Mouse (Mus musculus): ENCODE data around the gene Mum1. TPM values are rescaled to one million over a fixed set of nuclear protein-coding genes. Genes with fewer than 3 reads are reported as not detected.

Mum1 gene
- polyA plus RNA-seq (2016; fragmentation: Nextera tagmentation; extraction: Ambion mirVana) = 52.1 and 54.6 TPM in 2 replicates

DNA sequence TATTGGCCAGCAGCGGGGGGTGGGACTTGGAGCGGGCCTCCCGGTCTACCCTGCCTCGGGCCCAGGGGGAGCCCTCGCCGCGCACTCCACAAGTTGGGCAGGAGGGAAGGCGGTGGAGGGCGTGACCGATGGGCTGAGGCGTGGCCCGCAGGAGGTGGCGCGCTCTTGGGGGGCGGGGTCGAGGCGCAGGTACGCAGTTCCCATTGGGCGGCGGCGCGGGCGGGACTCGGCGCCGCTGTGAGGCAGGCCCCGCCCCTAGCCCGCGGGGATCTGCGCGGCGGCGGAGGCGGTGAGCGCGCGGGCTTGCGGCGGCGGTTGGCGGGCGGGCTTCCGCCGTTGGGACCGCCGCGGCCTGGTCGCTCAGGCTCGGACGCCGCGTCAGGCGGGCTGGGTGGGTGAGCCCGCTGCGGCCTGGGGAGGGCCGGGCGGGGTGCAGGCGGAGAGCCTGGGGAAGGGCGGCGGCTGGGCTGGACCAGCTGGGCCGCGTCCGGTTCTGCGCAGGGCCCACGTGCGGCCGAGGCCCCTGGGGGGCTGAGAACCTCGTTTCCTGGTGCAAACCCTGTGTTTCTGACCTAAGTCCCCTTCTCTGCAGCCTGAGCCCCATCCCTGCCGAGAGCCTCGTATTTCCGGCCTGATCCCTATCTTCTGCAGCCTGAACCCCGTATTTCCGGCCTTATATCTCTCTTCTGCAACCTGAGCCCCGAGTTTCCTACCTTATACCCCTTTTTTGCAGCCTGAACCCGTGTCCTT lies at the start of gene Mum1:
Gene Mum1, plus strand, starts transcription at position 19 of the 750 bp plus-strand sequence.
- Histone ChIP-seq H3K9ac (peak within 1 kb of the TSS; percentile 96), H3K9me3 (no peaks in the 10 kb centered on the region), H3K4me3 (peak within 1 kb of the TSS; percentile 88), H3K27me3 (replicated peaks) (no peaks in the 10 kb centered on the region), H3K27ac (peak within 1 kb of the TSS; percentile 84), H3K4me1 (peaks cover 41% of the 10 kb centered on the region), H3K36me3 (peaks cover 15% of the 10 kb centered on the region), H3K4me2 (replicated peaks) (peak within 1 kb of the TSS; percentile 93)
- WGBS = under 1% methylated on average over 74 of the region's 75 CpGs
- ATAC-seq (ENCODE audit: low FRiP score, low read depth) = peak; percentile 98

DNA sequence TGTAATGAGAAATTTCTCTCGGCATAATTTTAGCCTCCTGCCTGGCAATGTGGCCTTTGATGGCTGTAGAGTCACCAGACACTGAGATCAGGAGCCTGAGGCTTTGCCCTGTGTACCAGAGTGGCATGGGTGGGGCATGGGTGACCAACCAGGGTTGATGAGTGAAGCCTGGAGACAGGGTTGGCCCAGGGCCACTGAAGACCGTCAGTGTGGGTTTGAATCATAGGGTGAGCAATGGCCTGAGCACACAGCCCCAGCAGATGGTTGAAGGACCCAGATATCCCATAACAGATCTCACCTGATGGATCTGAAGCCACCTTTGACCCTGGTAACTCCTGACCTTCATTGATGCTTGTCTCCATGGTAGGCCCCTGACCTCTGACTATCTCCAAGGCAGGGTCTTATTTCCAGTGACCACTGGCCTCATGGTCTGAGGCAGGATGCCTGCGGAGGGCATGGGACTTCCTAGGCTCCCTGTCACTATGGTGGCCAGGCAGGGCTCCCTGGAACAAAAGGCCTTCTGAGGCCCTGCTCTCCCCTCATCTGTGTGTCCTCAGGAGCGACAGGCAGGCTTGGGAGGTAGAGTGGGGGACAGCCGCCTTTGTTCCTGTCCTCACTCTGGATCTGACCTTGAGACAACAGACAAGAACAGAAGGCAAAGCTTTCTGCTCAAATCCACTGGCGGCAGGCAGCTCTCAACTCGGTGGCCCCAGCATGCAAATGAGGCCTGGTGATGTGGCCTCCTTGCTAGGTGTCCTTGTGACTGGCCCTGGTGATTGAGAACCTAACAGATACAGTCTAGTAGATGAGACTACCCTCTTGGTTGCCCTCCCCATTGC lies 48.6 kb upstream of the Mum1 start:
- no peak for ATAC-seq (ENCODE audit: low FRiP score, low read depth)
- H3K4me3 ChIP-seq = no peak overlapping the region
- WGBS = 62% methylated on average over 7 of the region's 7 CpGs
- no peaks in the 10 kb centered on the region for H3K27me3 ChIP-seq (replicated peaks)
- H3K4me1 ChIP-seq = peaks cover 35% of the 10 kb centered on the region
- no peak overlapping the region for H3K4me2 ChIP-seq (replicated peaks)
- H3K9me3 ChIP-seq = no peaks in the 10 kb centered on the region
- H3K27ac ChIP-seq = no peak overlapping the region
- H3K9ac ChIP-seq = 0 out of 2 replicates have a peak overlapping the region, but pooled peaks have one; percentile 10
- peaks cover 7% of the 10 kb centered on the region; the same call in 1 of the 2 replicates for H3K36me3 ChIP-seq

DNA sequence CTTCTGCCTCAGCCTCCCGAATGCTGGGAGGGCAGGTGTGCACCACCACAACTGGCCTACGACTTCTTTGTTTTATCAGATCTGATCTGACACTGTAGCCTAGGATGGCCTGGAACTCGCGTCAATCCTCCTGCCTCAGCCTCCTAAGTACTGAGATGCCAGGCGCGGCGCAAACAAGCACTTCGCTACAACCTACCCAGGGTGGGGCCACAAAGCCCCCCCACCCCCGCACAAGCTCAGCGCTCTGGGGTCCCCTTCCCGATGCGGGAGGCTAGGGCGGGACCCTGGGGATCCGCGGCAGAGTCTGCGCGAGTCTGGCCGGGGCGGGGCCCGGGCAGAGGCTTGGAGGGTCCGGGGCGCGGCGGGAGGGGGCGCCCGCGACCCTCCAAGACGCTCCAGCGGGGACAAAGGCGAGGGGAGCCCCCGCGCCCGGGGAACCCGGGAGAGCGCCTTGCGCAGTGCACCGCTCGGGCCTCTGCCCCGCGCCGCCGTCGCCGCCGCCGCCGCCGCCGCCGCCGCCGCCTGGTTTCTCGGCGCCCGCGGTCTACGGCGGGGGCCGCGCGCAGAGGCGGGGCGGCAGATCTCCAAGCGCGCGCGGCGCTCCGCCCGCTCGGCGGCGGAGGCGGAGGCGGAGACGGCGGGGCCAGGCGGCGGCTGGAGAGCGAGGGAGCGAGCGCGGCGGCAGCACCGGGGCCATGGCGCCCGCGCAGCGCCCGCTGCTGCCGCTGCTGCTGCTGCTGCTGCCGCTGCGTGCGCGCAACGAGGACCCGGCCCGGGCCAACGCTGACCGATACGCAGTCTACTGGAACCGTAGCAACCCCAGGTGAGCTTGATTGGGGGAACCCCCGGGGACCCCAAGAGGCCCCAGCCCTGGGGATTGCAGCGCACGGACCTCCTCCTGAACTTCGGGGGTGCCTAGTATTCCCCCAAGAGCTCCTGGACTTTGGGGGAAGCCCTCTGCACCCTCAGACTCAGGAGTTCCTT lies 46.9 kb upstream of the Mum1 start, which contains the start of gene Efna2:
Gene Efna2, plus strand, starts transcription at position 415 of the 984 bp plus-strand sequence.
- peak; percentile 70 for ATAC-seq (ENCODE audit: low FRiP score, low read depth)
- Histone ChIP-seq H3K4me3 (peak within 1 kb of the TSS; percentile 76), H3K4me2 (replicated peaks) (peak within 1 kb of the TSS; percentile 90), H3K9me3 (no peaks in the 10 kb centered on the region), H3K4me1 (peaks cover 31% of the 10 kb centered on the region), H3K27me3 (replicated peaks) (no peaks in the 10 kb centered on the region), H3K36me3 (peaks cover 11% of the 10 kb centered on the region), H3K27ac (peak within 1 kb of the TSS; percentile 53), H3K9ac (peak within 1 kb of the TSS; percentile 88)
- WGBS = 2% methylated on average over 90 of the region's 106 CpGs

DNA sequence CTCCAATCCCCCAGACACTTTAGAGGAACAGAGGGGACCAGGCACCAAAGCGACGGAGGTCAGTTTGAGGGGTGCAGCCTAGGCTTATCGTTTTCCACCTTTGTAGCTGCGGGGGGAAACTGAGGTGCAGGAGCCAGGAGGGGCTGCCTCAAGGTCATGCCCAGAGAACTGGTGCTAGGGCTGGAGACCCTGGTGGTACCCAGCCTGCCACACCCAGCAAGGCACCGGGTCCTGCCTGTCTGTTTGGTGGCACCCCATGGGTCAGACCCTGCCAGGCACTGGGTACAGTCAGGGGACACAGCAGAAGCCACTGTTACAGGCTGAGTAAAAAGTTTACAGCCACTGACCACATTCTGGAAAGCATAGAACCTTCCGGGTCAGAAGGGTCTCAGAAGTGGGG lies 45.9 kb upstream of the Mum1 start:
- Histone ChIP-seq H3K36me3 (peaks cover 11% of the 10 kb centered on the region), H3K4me2 (replicated peaks) (peak overlapping the region; percentile 90), H3K27me3 (replicated peaks) (no peaks in the 10 kb centered on the region), H3K4me1 (peaks cover 31% of the 10 kb centered on the region), H3K4me3 (peak overlapping the region; percentile 76), H3K9ac (peak overlapping the region; percentile 88), H3K27ac (no peak overlapping the region), H3K9me3 (no peaks in the 10 kb centered on the region)
- WGBS = 43% methylated on average over 6 of the region's 6 CpGs
- no peak for ATAC-seq (ENCODE audit: low FRiP score, low read depth)

DNA sequence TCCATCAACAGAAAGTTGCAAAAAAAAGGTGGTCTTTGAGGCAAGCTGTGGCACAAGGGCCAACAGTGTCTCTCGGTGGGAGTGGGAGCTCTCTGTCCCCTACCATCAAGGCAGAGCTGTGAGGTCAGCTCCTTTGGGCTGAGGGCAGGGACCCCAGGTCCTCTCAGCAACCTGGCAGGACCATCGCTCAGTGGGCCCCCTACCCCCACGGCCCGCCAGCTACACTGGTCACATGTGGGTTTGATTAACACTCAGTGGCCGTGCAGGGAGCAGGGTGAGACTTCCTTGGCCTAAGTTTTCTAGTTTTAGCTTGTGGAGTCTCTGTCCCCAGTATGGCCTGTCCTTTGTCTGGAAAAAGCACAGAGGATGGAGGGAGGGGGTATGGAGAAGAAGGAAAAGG lies 45.4 kb upstream of the Mum1 start:
- Histone ChIP-seq H3K4me2 (replicated peaks) (peak overlapping the region; percentile 90), H3K27me3 (replicated peaks) (no peaks in the 10 kb centered on the region), H3K9ac (peak overlapping the region; percentile 88), H3K4me3 (peak overlapping the region; percentile 76), H3K4me1 (peaks cover 31% of the 10 kb centered on the region), H3K27ac (no peak overlapping the region), H3K36me3 (peaks cover 11% of the 10 kb centered on the region), H3K9me3 (no peaks in the 10 kb centered on the region)
- ATAC-seq (ENCODE audit: low FRiP score, low read depth) = no peak
- 50% methylated on average over 5 of the region's 5 CpGs for WGBS

DNA sequence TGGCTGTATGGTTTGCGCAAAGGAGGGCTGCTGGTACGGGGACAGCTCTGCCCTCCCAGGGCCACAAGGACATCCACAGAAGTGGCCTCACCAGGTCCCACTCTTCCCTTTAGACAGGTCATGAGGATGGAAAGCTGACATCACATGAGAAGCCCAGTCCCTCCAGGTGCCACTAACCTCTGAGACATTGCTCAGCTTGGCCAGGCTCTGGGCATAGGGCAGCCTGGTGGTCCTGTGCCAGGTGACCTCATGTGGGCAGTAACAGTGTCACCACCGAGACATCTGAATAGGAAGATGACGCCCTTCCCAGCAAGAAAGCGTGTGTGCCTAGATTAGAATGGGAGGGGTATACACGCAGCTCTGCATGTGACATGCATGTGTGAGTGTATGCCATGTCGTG lies 43.7 kb upstream of the Mum1 start:
- Histone ChIP-seq H3K9ac (no peak overlapping the region), H3K27ac (no peak overlapping the region), H3K4me1 (peaks cover 30% of the 10 kb centered on the region), H3K4me2 (replicated peaks) (peak overlapping the region; percentile 90), H3K9me3 (no peaks in the 10 kb centered on the region), H3K36me3 (peaks cover 20% of the 10 kb centered on the region), H3K27me3 (replicated peaks) (no peaks in the 10 kb centered on the region), H3K4me3 (no peak overlapping the region)
- WGBS = 94% methylated on average over 7 of the region's 7 CpGs
- ATAC-seq (ENCODE audit: low FRiP score, low read depth) = no peak

DNA sequence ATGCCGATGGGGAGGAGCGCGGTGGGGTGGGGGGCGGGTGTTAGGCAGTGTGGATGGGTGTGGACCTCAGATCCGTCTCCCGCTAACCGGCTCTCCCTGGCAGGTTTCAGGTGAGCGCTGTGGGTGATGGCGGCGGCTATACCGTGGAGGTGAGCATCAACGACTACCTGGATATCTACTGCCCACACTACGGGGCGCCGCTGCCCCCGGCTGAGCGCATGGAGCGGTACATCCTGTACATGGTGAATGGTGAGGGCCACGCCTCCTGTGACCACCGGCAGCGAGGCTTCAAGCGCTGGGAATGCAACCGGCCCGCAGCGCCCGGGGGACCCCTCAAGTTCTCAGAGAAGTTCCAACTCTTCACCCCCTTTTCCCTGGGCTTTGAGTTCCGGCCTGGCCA lies 39.6 kb upstream of the Mum1 start:
- Histone ChIP-seq H3K4me1 (peaks cover 29% of the 10 kb centered on the region), H3K27ac (no peak overlapping the region), H3K36me3 (peaks cover 37% of the 10 kb centered on the region), H3K27me3 (replicated peaks) (peaks cover 4% of the 10 kb centered on the region; the same call in 1 of the 2 replicates), H3K9ac (no peak overlapping the region), H3K4me3 (no peak overlapping the region), H3K9me3 (no peaks in the 10 kb centered on the region), H3K4me2 (replicated peaks) (no peak overlapping the region)
- 24% methylated on average over 27 of the region's 27 CpGs for WGBS
- ATAC-seq (ENCODE audit: low FRiP score, low read depth) = no peak

DNA sequence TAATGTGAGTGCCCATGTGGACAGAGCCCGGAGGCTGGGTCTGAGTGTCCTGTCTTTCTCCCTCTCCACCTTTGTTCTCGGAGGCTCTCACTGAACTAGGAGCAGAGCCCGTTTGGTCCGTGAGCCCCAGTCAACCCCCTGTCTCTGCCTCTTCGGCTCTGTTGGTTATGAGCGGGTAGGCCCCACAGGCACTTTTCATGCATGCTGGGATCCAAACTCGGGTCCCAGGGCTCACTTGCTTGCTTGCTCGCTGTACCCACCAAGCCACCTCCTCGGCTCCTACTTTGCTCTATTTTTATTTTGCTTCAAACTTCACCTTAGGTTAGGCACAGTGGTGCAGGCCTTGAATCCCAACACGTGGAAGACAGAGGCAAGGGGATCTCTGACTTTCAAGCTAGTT lies 38.5 kb upstream of the Mum1 start:
- Histone ChIP-seq H3K36me3 (peaks cover 29% of the 10 kb centered on the region), H3K4me1 (peaks cover 23% of the 10 kb centered on the region), H3K9me3 (no peaks in the 10 kb centered on the region), H3K9ac (no peak overlapping the region), H3K4me3 (no peak overlapping the region), H3K27me3 (replicated peaks) (peaks cover 4% of the 10 kb centered on the region; the same call in 1 of the 2 replicates), H3K27ac (no peak overlapping the region), H3K4me2 (replicated peaks) (no peak overlapping the region)
- no peak for ATAC-seq (ENCODE audit: low FRiP score, low read depth)
- 89% methylated on average over 10 of the region's 10 CpGs for WGBS

DNA sequence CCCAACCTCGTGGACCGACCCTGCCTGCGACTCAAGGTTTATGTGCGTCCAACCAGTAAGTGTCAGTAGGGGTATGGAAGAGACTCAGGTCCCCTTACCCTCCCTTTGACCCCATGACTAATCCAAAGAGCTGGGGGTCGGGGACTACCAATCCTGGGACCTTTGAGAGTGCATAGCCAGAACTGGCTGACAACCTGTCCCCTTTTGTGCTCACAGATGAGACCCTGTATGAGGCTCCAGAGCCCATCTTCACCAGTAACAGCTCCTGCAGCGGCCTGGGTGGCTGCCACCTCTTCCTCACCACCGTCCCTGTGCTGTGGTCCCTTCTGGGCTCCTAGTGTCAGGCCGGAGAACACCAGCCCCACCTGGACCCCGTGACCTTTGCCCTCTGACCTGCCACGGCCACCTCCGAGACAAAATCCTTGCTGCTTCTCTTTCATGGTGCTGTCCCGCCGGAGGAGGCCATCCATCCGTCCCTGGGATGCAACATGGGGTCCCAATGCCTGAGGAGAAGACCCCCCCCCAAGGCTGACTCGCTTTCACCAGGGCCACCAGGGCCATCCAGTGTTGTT lies 37.7 kb upstream of the Mum1 start:
- H3K4me2 ChIP-seq (replicated peaks) = no peak overlapping the region
- ATAC-seq (ENCODE audit: low FRiP score, low read depth) = no peak
- H3K36me3 ChIP-seq = peaks cover 27% of the 10 kb centered on the region
- peaks cover 4% of the 10 kb centered on the region; the same call in 1 of the 2 replicates for H3K27me3 ChIP-seq (replicated peaks)
- peaks cover 23% of the 10 kb centered on the region for H3K4me1 ChIP-seq
- no peaks in the 10 kb centered on the region for H3K9me3 ChIP-seq
- no peak overlapping the region for H3K27ac ChIP-seq
- 73% methylated on average over 15 of the region's 15 CpGs for WGBS
- no peak overlapping the region for H3K4me3 ChIP-seq
- peak overlapping the region; percentile 17; the same call in 1 of the 2 replicates for H3K9ac ChIP-seq

DNA sequence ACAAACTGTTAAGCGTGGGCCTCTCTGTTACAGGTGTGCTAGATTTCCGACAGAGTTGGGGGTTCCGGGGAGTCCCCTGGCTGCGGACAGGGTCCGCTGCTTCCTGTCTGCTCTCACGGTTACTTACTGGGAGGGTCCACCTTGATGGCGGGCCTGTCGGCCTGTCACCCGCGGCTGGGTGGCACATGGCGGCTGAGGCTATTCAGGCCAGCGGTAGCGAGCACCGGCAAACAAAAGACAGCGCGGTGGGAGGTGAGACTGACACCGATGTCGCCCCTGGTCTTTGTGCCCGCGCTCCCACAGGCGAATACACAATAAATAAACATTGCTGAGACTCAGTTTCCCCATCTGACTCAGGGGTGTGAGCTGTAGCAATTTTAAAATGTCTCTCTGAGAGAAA lies 36.2 kb upstream of the Mum1 start:
- peak overlapping the region; percentile 74 for H3K4me2 ChIP-seq (replicated peaks)
- WGBS = 1% methylated on average over 21 of the region's 21 CpGs
- peaks cover 28% of the 10 kb centered on the region for H3K4me1 ChIP-seq

DNA sequence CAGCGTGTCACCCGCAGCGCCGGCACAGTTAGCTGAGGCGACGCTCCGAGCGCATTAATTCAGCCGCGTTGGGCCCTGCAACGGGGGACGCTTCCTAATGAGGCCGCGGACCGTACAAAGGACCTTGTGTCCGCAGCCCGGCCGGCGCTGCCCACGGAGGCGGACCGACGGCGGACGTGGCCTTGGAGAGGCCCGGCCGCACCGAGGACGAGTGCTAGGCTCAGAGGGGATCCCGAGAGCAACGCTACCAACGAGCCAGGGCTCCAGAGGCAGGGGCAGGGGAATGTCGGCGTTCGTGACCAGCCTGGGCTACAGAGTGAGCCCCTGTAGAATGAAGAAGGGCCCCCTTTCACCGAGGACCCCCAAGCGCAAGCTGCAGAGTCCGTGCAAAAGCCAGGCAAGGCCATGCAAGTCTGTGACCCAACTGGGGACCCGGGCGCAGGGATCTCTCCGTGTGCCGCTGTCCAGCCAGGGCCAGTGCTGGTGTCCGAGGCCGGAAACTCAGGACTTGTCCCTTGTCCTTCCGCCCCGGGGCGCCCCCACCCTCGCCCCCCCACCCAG lies 35.7 kb upstream of the Mum1 start:
- WGBS = under 1% methylated on average over 48 of the region's 48 CpGs
- Histone ChIP-seq H3K9ac (peak overlapping the region; percentile 72), H3K4me1 (peaks cover 28% of the 10 kb centered on the region), H3K4me2 (replicated peaks) (peak overlapping the region; percentile 74), H3K9me3 (no peaks in the 10 kb centered on the region), H3K36me3 (peaks cover 27% of the 10 kb centered on the region), H3K27me3 (replicated peaks) (peaks cover 4% of the 10 kb centered on the region; the same call in 1 of the 2 replicates), H3K27ac (peak overlapping the region; percentile 48; the same call in 1 of the 2 replicates), H3K4me3 (peak overlapping the region; percentile 36)
- ATAC-seq (ENCODE audit: low FRiP score, low read depth) = peak; percentile 51

More for the DNA sequence above, 36.2 kb upstream of the Mum1 start:
- H3K27ac ChIP-seq = peak overlapping the region; percentile 37; the same call in 1 of the 2 replicates
- ATAC-seq (ENCODE audit: low FRiP score, low read depth) = peak; percentile 46; the same call in 1 of the 2 replicates
- H3K9me3 ChIP-seq = no peaks in the 10 kb centered on the region
- peaks cover 4% of the 10 kb centered on the region; the same call in 1 of the 2 replicates for H3K27me3 ChIP-seq (replicated peaks)
- peaks cover 27% of the 10 kb centered on the region for H3K36me3 ChIP-seq
- H3K4me3 ChIP-seq = peak overlapping the region; percentile 36
- peak overlapping the region; percentile 72 for H3K9ac ChIP-seq
